Mouse (Mus musculus): Measurements from ENCODE around the gene Olfr1284. TPM values are rescaled to one million over a fixed set of nuclear protein-coding genes. Genes with fewer than 3 reads are reported as not detected.

Olfr1284 gene
- not detected in 2 replicates for polyA plus RNA-seq (2012; rRNA removed)

DNA sequence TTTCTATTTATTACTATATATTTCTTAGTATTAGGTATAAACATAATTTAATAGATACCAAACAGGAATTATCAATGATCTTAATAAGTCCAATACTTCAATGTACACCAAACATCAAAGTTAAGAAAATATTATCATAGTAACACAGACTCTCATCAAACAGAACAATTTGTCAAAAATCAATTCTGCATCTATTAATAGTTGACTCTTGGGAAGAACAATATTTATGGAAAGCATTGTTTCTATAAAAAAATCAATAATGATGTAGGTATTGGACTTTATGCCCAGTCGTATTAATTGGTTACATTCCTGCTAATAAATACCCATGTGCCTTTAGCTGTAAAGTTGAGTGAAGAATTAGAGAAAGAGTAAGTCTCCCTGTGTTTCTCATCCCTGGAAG lies at the start of gene Olfr1284:
TSS of gene Olfr1284 (plus strand) at position 301 of the 400 bp plus-strand sequence.

DNA sequence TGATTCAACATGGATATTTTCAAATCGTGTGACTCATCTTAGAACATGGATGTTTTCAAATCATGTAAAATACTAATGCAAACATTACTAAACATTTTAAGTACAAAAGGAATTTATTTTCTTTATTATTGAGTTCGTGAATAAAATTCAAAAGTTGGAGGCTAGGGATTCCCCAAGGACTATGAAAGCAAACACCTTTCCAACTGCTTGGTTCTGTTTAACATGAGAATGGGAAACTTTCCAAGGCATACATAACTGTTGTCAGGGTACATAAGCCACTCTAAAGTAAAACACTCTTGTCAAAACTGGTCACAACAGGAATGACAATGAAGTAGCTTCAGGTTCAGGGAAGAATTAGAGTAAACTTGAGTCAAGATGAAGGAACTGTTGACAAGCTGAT lies 49.1 kb upstream of the Olfr1284 start, which contains the start of gene Olfr1281:
TSS of gene Olfr1281 (plus strand) at position 301 of the 400 bp plus-strand sequence.

DNA sequence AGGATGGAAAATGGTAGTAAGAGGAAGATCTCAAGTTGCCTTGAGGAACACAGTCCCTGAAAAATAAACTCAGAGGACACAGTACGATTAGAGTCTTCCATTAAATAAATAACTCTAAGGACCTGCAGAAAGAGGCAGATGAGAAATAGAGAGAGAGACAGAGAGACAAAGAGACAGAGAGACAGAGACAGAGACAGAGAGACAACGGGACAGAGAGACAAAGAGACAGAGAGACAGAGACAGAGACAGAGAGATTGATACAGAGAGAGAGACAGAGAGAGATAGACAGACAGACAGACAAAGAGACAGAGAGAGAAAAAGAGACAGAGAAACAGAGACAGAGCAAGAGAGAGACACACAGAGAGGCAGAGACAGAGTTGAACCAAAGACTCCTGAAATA lies 39.3 kb upstream of the Olfr1284 start, which contains the start of gene Olfr1282:
TSS of gene Olfr1282 (minus strand) at position 101 of the 400 bp plus-strand sequence.

DNA sequence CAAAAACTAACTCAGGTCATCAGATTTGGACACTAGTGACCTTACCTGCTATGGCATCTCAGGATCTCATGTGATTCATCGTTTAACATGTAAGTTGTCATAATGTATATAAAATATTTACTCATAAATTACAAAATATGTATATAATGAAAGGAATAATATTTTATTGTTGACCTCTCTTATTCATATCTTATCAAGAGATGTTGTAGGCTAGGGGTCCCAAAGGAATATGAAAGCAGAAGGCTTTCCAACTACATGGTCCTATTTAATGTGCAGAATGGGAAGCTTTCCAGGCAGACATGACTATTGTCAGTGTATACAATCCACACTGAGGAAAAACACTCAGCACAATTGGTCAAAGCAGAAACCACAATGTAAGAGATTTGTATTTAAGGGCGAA lies 8.8 kb upstream of the Olfr1284 start, which contains the start of gene Olfr1283:
TSS of gene Olfr1283 (plus strand) at position 301 of the 400 bp plus-strand sequence.

DNA sequence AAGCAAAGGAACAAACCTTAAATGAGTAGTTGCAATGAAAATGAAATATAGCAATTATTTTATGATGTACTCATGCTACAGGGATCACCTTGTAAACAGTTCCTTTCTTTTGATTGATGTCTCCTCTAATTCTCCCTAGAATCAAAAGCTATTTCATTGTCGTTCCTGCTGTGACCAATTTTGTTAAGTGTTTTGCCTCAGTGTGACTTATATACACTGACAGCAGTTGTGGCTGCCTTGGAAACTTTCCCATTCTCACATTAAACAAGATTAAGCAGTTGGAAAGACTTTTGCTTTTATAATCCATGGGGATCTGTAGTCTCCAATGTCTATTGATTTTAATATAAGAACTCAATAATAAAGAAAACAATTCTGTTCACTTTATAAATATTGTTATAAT lies 47.6 kb downstream of the Olfr1284 start, which contains the start of gene Olfr1286:
TSS of gene Olfr1286 (minus strand) at position 185 of the 400 bp plus-strand sequence.

Other genes starting within 250 kb of the Olfr1284 start
- gene Gm15130, start 222.6 kb upstream of the Olfr1284 start, polyA plus RNA-seq (2012; rRNA removed) = not detected in 2 replicates
- not detected in 2 replicates for gene 4930430A15Rik, start 145.9 kb upstream of the Olfr1284 start, polyA plus RNA-seq (2012; rRNA removed)
- not detected in 2 replicates for gene Olfr1275, start 140.2 kb upstream of the Olfr1284 start, polyA plus RNA-seq (2012; rRNA removed)
- gene Olfr1276, start 121.0 kb upstream of the Olfr1284 start, polyA plus RNA-seq (2012; rRNA removed) = not detected in 2 replicates
- gene Olfr1277, start 101.4 kb upstream of the Olfr1284 start, polyA plus RNA-seq (2012; rRNA removed) = not detected in 2 replicates
- gene Olfr1278, start 85.4 kb upstream of the Olfr1284 start, polyA plus RNA-seq (2012; rRNA removed) = not detected in 2 replicates
- gene Olfr1279, start 74.9 kb upstream of the Olfr1284 start, polyA plus RNA-seq (2012; rRNA removed) = not detected in 2 replicates
- not detected in 2 replicates for gene Olfr1280, start 61.5 kb upstream of the Olfr1284 start, polyA plus RNA-seq (2012; rRNA removed)
- gene Olfr1281, start 49.0 kb upstream of the Olfr1284 start, polyA plus RNA-seq (2012; rRNA removed) = not detected in 2 replicates
- gene Olfr1282, start 39.4 kb upstream of the Olfr1284 start, polyA plus RNA-seq (2012; rRNA removed) = not detected in 2 replicates
- not detected in 2 replicates for gene Olfr1283, start 8.7 kb upstream of the Olfr1284 start, polyA plus RNA-seq (2012; rRNA removed)
- not detected in 2 replicates for gene Olfr1286, start 47.6 kb downstream of the Olfr1284 start, polyA plus RNA-seq (2012; rRNA removed)
- gene Olfr1287, start 73.6 kb downstream of the Olfr1284 start, polyA plus RNA-seq (2012; rRNA removed) = not detected in 2 replicates
- gene Olfr1288, start 98.6 kb downstream of the Olfr1284 start, polyA plus RNA-seq (2012; rRNA removed) = not detected in 2 replicates
- gene Olfr1289, start 105.3 kb downstream of the Olfr1284 start, polyA plus RNA-seq (2012; rRNA removed) = not detected in 2 replicates
- not detected in 2 replicates for gene Olfr1290, start 118.3 kb downstream of the Olfr1284 start, polyA plus RNA-seq (2012; rRNA removed)
- not detected in 2 replicates for gene Olfr1291-ps1, start 121.7 kb downstream of the Olfr1284 start, polyA plus RNA-seq (2012; rRNA removed)
- not detected in 2 replicates for gene Olfr1293-ps, start 149.7 kb downstream of the Olfr1284 start, polyA plus RNA-seq (2012; rRNA removed)
- gene Olfr1294, start 164.8 kb downstream of the Olfr1284 start, polyA plus RNA-seq (2012; rRNA removed) = not detected in 2 replicates
- not detected in 2 replicates for gene Olfr1295, start 194.2 kb downstream of the Olfr1284 start, polyA plus RNA-seq (2012; rRNA removed)